Mouse (Mus musculus): ENCODE results near the gene Zfp692.
"Not testable (repeated sequence)": the region's sequence is repeated elsewhere in the genome, so short reads cannot be mapped to it uniquely, and the experiment has no call there.

Gene Zfp692

GRCm38 (mm10) chr11:58306860-58307308, at the start of gene Zfp692:
Gene Zfp692, plus strand, starts transcription at chr11:58307069.
- peak; percentile 87 to 92 for DNase-seq (ENCODE audit: low spot score in 2 of 2)

- no peak for DNase-seq (ENCODE audit: low spot score in 2 of 2)
These were observed 49.1 kb upstream of the Zfp692 start for GRCm38 (mm10) chr11:58257816-58258215.

- no peak for DNase-seq (ENCODE audit: low spot score in 2 of 2)
These were observed 46.7 kb upstream of the Zfp692 start for GRCm38 (mm10) chr11:58260156-58260555.

- no peak for DNase-seq (ENCODE audit: low spot score in 2 of 2)
These were observed 45.0 kb upstream of the Zfp692 start for GRCm38 (mm10) chr11:58261826-58262225.

GRCm38 (mm10) chr11:58262336-58262735, 44.5 kb upstream of the Zfp692 start:
- no peak for DNase-seq (ENCODE audit: low spot score in 2 of 2)

- no peak for DNase-seq (ENCODE audit: low spot score in 2 of 2)
These were observed 43.4 kb upstream of the Zfp692 start for GRCm38 (mm10) chr11:58263516-58263915.

- DNase-seq (ENCODE audit: low spot score in 2 of 2) = no peak
These were observed 42.3 kb upstream of the Zfp692 start for GRCm38 (mm10) chr11:58264546-58264945.

- no peak for DNase-seq (ENCODE audit: low spot score in 2 of 2)
These were observed 38.6 kb upstream of the Zfp692 start for GRCm38 (mm10) chr11:58268285-58268684.

GRCm38 (mm10) chr11:58274572-58274971, 32.3 kb upstream of the Zfp692 start, which contains the start of gene 4930438A08Rik:
Gene 4930438A08Rik, plus strand, starts transcription at chr11:58274799.
- DNase-seq (ENCODE audit: low spot score in 2 of 2) = no peak

GRCm38 (mm10) chr11:58275756-58276155, 31.1 kb upstream of the Zfp692 start:
- no peak for DNase-seq (ENCODE audit: low spot score in 2 of 2)

GRCm38 (mm10) chr11:58281970-58282496, 24.8 kb upstream of the Zfp692 start:
- no peak for DNase-seq (ENCODE audit: low spot score in 2 of 2)

GRCm38 (mm10) chr11:58282518-58282917, 24.4 kb upstream of the Zfp692 start:
- DNase-seq (ENCODE audit: low spot score in 2 of 2) = no peak

GRCm38 (mm10) chr11:58289992-58290682, 16.7 kb upstream of the Zfp692 start:
- DNase-seq (ENCODE audit: low spot score in 2 of 2) = no peak

GRCm38 (mm10) chr11:58290812-58291211, 16.1 kb upstream of the Zfp692 start:
- no peak for DNase-seq (ENCODE audit: low spot score in 2 of 2)

- DNase-seq (ENCODE audit: low spot score in 2 of 2) = no peak
These were observed 14.1 kb upstream of the Zfp692 start for GRCm38 (mm10) chr11:58292791-58293190.

- DNase-seq (ENCODE audit: low spot score in 2 of 2) = no peak
These were observed 9.5 kb upstream of the Zfp692 start for GRCm38 (mm10) chr11:58297396-58297795.

GRCm38 (mm10) chr11:58301057-58301456, 5.8 kb upstream of the Zfp692 start:
- DNase-seq (ENCODE audit: low spot score in 2 of 2) = peak; percentile 68 to 69

GRCm38 (mm10) chr11:58301837-58302754, 4.8 kb upstream of the Zfp692 start:
- peak; percentile 100 for DNase-seq (ENCODE audit: low spot score in 2 of 2)

GRCm38 (mm10) chr11:58302774-58303445, 4.0 kb upstream of the Zfp692 start:
- no peak for DNase-seq (ENCODE audit: low spot score in 2 of 2)

GRCm38 (mm10) chr11:58303594-58303993, 3.3 kb upstream of the Zfp692 start:
- DNase-seq (ENCODE audit: low spot score in 2 of 2) = no peak

GRCm38 (mm10) chr11:58305299-58305698, 1.6 kb upstream of the Zfp692 start:
- not testable (repeated sequence) for DNase-seq (ENCODE audit: low spot score in 2 of 2)
